Mouse (Mus musculus) liver, adult 2 months (tissue): ENCODE measurements around the gene Btn1a1. TPM values are rescaled to one million over a fixed set of nuclear protein-coding genes. Genes with fewer than 3 reads are reported as not detected.

Source experiments
- DNase-seq: peaks from one replicate; pipeline ENCODE4 v3.0.0-alpha.2; 2011; ENCODE audit warnings: low read depth, low spot score; ENCODE audit errors: extremely low read depth
- H3K27ac ChIP-seq: fragments of 200-500 bp; replicated peaks from 2 replicates; pipeline ENCODE4 v1.5.1; 2012; ENCODE audit warnings: low read depth, mild to moderate bottlenecking, control low read depth, inconsistent platforms, low read length; ENCODE audit not compliant: insufficient read depth
- H3K27me3 ChIP-seq: fragments of 200-500 bp; 2 replicates; pipeline ENCODE4 v1.6.1; 2012; ENCODE audit warnings: mild to moderate bottlenecking, moderate library complexity, low read length, inconsistent platforms; ENCODE audit not compliant: control insufficient read depth, insufficient read depth
- H3K36me3 ChIP-seq: fragments of 200-500 bp; 2 replicates; pipeline ENCODE4 v1.6.1; 2012; ENCODE audit warnings: low read length, inconsistent platforms; ENCODE audit not compliant: control insufficient read depth, insufficient read depth
- H3K4me1 ChIP-seq: fragments of 200-500 bp; 2 replicates; pipeline ENCODE4 v1.6.1; 2011; ENCODE audit warnings: low read length; ENCODE audit not compliant: control insufficient read depth, insufficient read depth
- H3K4me3 ChIP-seq: fragments of 200-500 bp; 2 replicates; pipeline ENCODE4 v1.5.1; 2011; ENCODE audit warnings: low read depth, mild to moderate bottlenecking, control low read depth, low read length, moderate library complexity; ENCODE audit not compliant: insufficient read depth
- H3K79me2 ChIP-seq: fragments of 200-500 bp; 2 replicates; pipeline ENCODE4 v1.6.1; 2012; ENCODE audit warnings: inconsistent platforms, mild to moderate bottlenecking, low read length, moderate library complexity; ENCODE audit not compliant: control insufficient read depth, insufficient read depth
- H3K9ac ChIP-seq: fragments of 200-500 bp; 2 replicates; pipeline ENCODE4 v1.6.1; 2012; ENCODE audit warnings: low read depth, mild to moderate bottlenecking, control low read depth, inconsistent platforms, low read length
- CTCF ChIP-seq: fragments of 200-500 bp; IDR thresholded peaks from 2 replicates; pipeline ENCODE4 v1.5.1; 2011; ENCODE audit warnings: low read depth, low read length, control low read depth
- POLR2A ChIP-seq: fragments of 200-500 bp; IDR thresholded peaks from 2 replicates; pipeline ENCODE4 v1.6.1; 2011; ENCODE audit warnings: low read length, control low read depth; ENCODE audit not compliant: insufficient read depth; ENCODE audit errors: extremely low read depth
- WGBS: fragments of 180-500 bp; shearing (Covaris S2); methylation state at CpG from one replicate; pipeline ENCODE4 v1.1.7; 2018; 5-methylcytosine and 5-hydroxymethylcytosine counted together
- polyA plus RNA-seq: library from polyadenylated mRNA; depleted of rRNA; stranded (reverse); fragments of >200 nt; gene quantifications from 2 replicates; pipeline ENCODE4 v1.2.3, GENCODE M21; 2012
- total RNA-seq: library from RNA; depleted of rRNA; stranded (reverse); fragments of >200 nt; gene quantifications from 2 replicates; pipeline ENCODE4 v1.2.3, GENCODE M21; 2014

Gene Btn1a1
- total and polyA plus RNA-seq, 2 experiments, result not detected

- Histone ChIP-seq H3K27me3 (no peaks in the 10 kb centered on the region), H3K4me3 (no peak overlapping the region), H3K9ac (no peak overlapping the region), H3K27ac (no peak overlapping the region), H3K36me3 (no peaks in the 10 kb centered on the region), H3K79me2 (no peaks in the 10 kb centered on the region), H3K4me1 (no peaks in the 10 kb centered on the region; the same call in 1 of the 2 replicates)
- 12% methylated on average over 17 of the region's 17 CpGs for WGBS
- peak; percentile 42 for DNase-seq
- TF ChIP-seq CTCF (no peak), POLR2A (no peak)
These were observed 34.9 kb upstream of the Btn1a1 start for GRCm38 (mm10) chr13:23500424-23501200.

GRCm38 (mm10) chr13:23499943-23500342 lies 34.2 kb upstream of the Btn1a1 start:
- Histone ChIP-seq H3K9ac (no peak overlapping the region), H3K27me3 (no peaks in the 10 kb centered on the region), H3K79me2 (no peaks in the 10 kb centered on the region), H3K27ac (no peak overlapping the region), H3K4me3 (no peak overlapping the region), H3K36me3 (no peaks in the 10 kb centered on the region), H3K4me1 (no peaks in the 10 kb centered on the region; the same call in 1 of the 2 replicates)
- 44% methylated on average over 7 of the region's 7 CpGs for WGBS
- TF ChIP-seq POLR2A, result no peak
- TF ChIP-seq CTCF, result no peak
- no peak for DNase-seq

GRCm38 (mm10) chr13:23498653-23499052 lies 33.0 kb upstream of the Btn1a1 start:
- no peak for TF ChIP-seq CTCF
- no peak for TF ChIP-seq POLR2A
- no peaks in the 10 kb centered on the region for H3K79me2 ChIP-seq
- no peak for DNase-seq
- 23% methylated on average over 10 of the region's 10 CpGs for WGBS
- H3K36me3 ChIP-seq, result no peaks in the 10 kb centered on the region
- H3K27me3 ChIP-seq, result no peaks in the 10 kb centered on the region
- H3K27ac ChIP-seq, result no peak overlapping the region
- no peaks in the 10 kb centered on the region; the same call in 1 of the 2 replicates for H3K4me1 ChIP-seq
- H3K9ac ChIP-seq, result no peak overlapping the region
- H3K4me3 ChIP-seq, result no peak overlapping the region

GRCm38 (mm10) chr13:23497656-23498321 lies 32.1 kb upstream of the Btn1a1 start:
- H3K27ac ChIP-seq, result no peak overlapping the region
- no peaks in the 10 kb centered on the region for H3K27me3 ChIP-seq
- peak; percentile 49 for DNase-seq
- H3K36me3 ChIP-seq, result no peaks in the 10 kb centered on the region
- no peak overlapping the region for H3K4me3 ChIP-seq
- no peaks in the 10 kb centered on the region for H3K79me2 ChIP-seq
- TF ChIP-seq POLR2A (no peak), CTCF (no peak)
- WGBS, result 29% methylated on average over 19 of the region's 19 CpGs
- no peaks in the 10 kb centered on the region; the same call in 1 of the 2 replicates for H3K4me1 ChIP-seq
- H3K9ac ChIP-seq, result no peak overlapping the region

- H3K4me1 ChIP-seq, result no peaks in the 10 kb centered on the region; the same call in 1 of the 2 replicates
- H3K27ac ChIP-seq, result no peak overlapping the region
- H3K4me3 ChIP-seq, result no peak overlapping the region
- H3K27me3 ChIP-seq, result no peaks in the 10 kb centered on the region
- DNase-seq, result no peak
- no peaks in the 10 kb centered on the region for H3K36me3 ChIP-seq
- WGBS, result 94% methylated on average over 6 of the region's 6 CpGs
- H3K9ac ChIP-seq, result no peak overlapping the region
- TF ChIP-seq POLR2A (no peak), CTCF (no peak)
- H3K79me2 ChIP-seq, result no peaks in the 10 kb centered on the region
These were observed 29.8 kb upstream of the Btn1a1 start for GRCm38 (mm10) chr13:23495526-23495925.
